Mouse (Mus musculus) small intestine, adult 2 months (tissue): ENCODE measurements around the gene 2210010C04Rik.

Experiments
- CTCF ChIP-seq: fragments of 200-500 bp; IDR thresholded peaks from 2 replicates; pipeline ENCODE4 v1.5.1; 2012; ENCODE audit warnings: low read depth, mild to moderate bottlenecking, control low read depth, inconsistent platforms, low read length, moderate library complexity, mixed read lengths; ENCODE audit not compliant: insufficient replicate concordance, insufficient read length; ENCODE audit errors: extremely low read depth
- POLR2A ChIP-seq: fragments of 200-500 bp; IDR thresholded peaks from 2 replicates; pipeline ENCODE4 v1.6.1; 2012; ENCODE audit warnings: low read depth, mild to moderate bottlenecking, control low read depth, inconsistent platforms, low read length, moderate library complexity

GRCm38 (mm10) chr6:41075753-41076152 is 40.4 kb upstream of the 2210010C04Rik start:
- TF ChIP-seq POLR2A: no peak
- no peak for TF ChIP-seq CTCF
